ENCODE assay signal across 17 mouse cellular contexts in genomic region chr5:23670880-23671279, GRCm38 (mm10). TPM values are rescaled to one million over a fixed set of nuclear protein-coding genes. Genes with fewer than 3 reads are reported as not detected.
A peak's percentile ranks its signal among the peaks of the same experiment; 100 is the strongest.
DNase-seq lines count a peak whose midpoint lies in the region; ATAC-seq and TF ChIP-seq lines count a peak whose summit lies in the region.
"Had no signal": no experiment of that assay in that cellular context is flagged by ENCODE, and none has a peak within 500 bp of the region (broad histone marks: within the 10 kb centered on the region; RNA-seq: fewer than 3 reads in every experiment).

No protein-coding gene starts in this region.

- no peaks in the 10 kb centered on the region for H3K9me3 ChIP-seq in intestine, postnatal 0 days (ENCODE audit: control insufficient read depth)
- H3K9me3 ChIP-seq in intestine, embryonic 15.5 days: no peaks in the 10 kb centered on the region
- no peaks in the 10 kb centered on the region for H3K9me3 ChIP-seq in G1E (replicated peaks)
- H3K9me3 ChIP-seq: embryonic facial prominence, embryonic 12.5 days had no signal

- peak; percentile 36 for TF ChIP-seq CTCF in intestine, postnatal 0 days (IDR thresholded peaks at IDR 0.05; ENCODE audit: low read depth)
- 0 out of 2 replicates have a peak, but pooled peaks have one; percentile 11 for TF ChIP-seq CTCF in G1E (IDR thresholded peaks at IDR 0.05; ENCODE audit: low read depth, low read length)

- 91% methylated on average over 4 of the region's 4 CpGs for WGBS in intestine, postnatal 0 days
- WGBS in intestine, embryonic 15.5 days: 91% methylated on average over 4 of the region's 4 CpGs

- no peaks in the 10 kb centered on the region for H3K27me3 ChIP-seq in intestine, postnatal 0 days (replicated peaks; ENCODE audit: control insufficient read depth, insufficient read depth, low read length)
- no peaks in the 10 kb centered on the region for H3K27me3 ChIP-seq in intestine, embryonic 15.5 days (replicated peaks)
- peaks cover 11% of the 10 kb centered on the region; the same call in 1 of the 2 replicates for H3K27me3 ChIP-seq in G1E (ENCODE audit: insufficient read depth, low read length)
- H3K27me3 ChIP-seq: CH12.LX; embryonic facial prominence, embryonic 12.5 days had no signal

- H3K9ac ChIP-seq in intestine, postnatal 0 days (ENCODE audit: low read depth, low read length): no peak overlapping the region
- H3K9ac ChIP-seq in intestine, embryonic 15.5 days: no peak overlapping the region
- H3K9ac ChIP-seq: embryonic facial prominence, embryonic 12.5 days had no signal

- peak; percentile 10 for DNase-seq in lung, postnatal 36 days
- no peak for DNase-seq in lung, postnatal 4 days
- DNase-seq in G1E (ENCODE audit: low spot score): no peak
- peak; percentile 37 for DNase-seq in induced T-regulatory cell, adult 2 months (ENCODE audit: low read depth)
- no peak for DNase-seq in ovary, postnatal 36 days (ENCODE audit: low spot score)
- no peak for DNase-seq in left cerebral cortex, adult 8-10 months (ENCODE audit: low spot score in 2 of 2)
- DNase-seq: cerebellum, adult 11 months; heart, postnatal 14 days; liver; spleen, adult 18-20 months had no signal

- ATAC-seq in intestine, postnatal 0 days: no peak
- no peak for ATAC-seq in intestine, embryonic 15.5 days
- ATAC-seq in G1E (ENCODE audit: extremely low read depth, insufficient number of reproducible peaks, low FRiP score, poor library complexity, severe bottlenecking): no peak
- ATAC-seq: activated CD4-positive, CD25-positive, alpha-beta regulatory T cell, adult 4 months; midbrain, embryonic 16.5 days had no signal

- H3K36me3 ChIP-seq in intestine, postnatal 0 days (ENCODE audit: control insufficient read depth, insufficient read depth): no peaks in the 10 kb centered on the region
- no peaks in the 10 kb centered on the region for H3K36me3 ChIP-seq in intestine, embryonic 15.5 days
- peaks cover 3% of the 10 kb centered on the region for H3K36me3 ChIP-seq in G1E (replicated peaks)
- H3K36me3 ChIP-seq: embryonic facial prominence, embryonic 12.5 days had no signal

- H3K4me1 ChIP-seq in intestine, postnatal 0 days (replicated peaks; ENCODE audit: control insufficient read depth, insufficient read depth, low read length): no peaks in the 10 kb centered on the region
- peaks cover 3% of the 10 kb centered on the region; the same call in 1 of the 2 replicates for H3K4me1 ChIP-seq in intestine, embryonic 15.5 days (replicated peaks)
- peaks cover 9% of the 10 kb centered on the region for H3K4me1 ChIP-seq in G1E (ENCODE audit: insufficient read depth, low read depth, low read length)

- H3K4me3 ChIP-seq in intestine, postnatal 0 days (ENCODE audit: low read depth, low read length): no peak overlapping the region
- no peak overlapping the region for H3K4me3 ChIP-seq in intestine, embryonic 15.5 days (replicated peaks)
- no peak overlapping the region for H3K4me3 ChIP-seq in G1E (ENCODE audit: low read depth, low read length)
- H3K4me3 ChIP-seq: embryonic facial prominence, embryonic 12.5 days had no signal

- H3K4me2 ChIP-seq in intestine, postnatal 0 days (replicated peaks; ENCODE audit: low read depth): no peak overlapping the region
- no peak overlapping the region for H3K4me2 ChIP-seq in intestine, embryonic 15.5 days (replicated peaks)
- H3K4me2 ChIP-seq: embryonic facial prominence, embryonic 12.5 days had no signal

- H3K27ac ChIP-seq in intestine, postnatal 0 days (ENCODE audit: low read depth, low read length): no peak overlapping the region
- no peak overlapping the region for H3K27ac ChIP-seq in intestine, embryonic 15.5 days
- H3K27ac ChIP-seq: embryonic facial prominence, embryonic 12.5 days; macrophage had no signal

RNA-seq across cellular contexts. Expression of gene Srpk2, which starts 13.5 kb away (rescaled TPM):
- polyA plus RNA-seq in intestine, postnatal 0 days (2015; fragmentation: Nextera tagmentation; extraction: Ambion mirVana): 21.3 and 28.5 TPM in 2 replicates
- polyA plus RNA-seq in intestine, embryonic 15.5 days (2015; fragmentation: Nextera tagmentation; extraction: Ambion mirVana): 33.1 and 36.2 TPM in 2 replicates
- 63.5 and 65.6 TPM in 2 replicates for total RNA-seq in G1E (2014; fragmentation: Nextera tagmentation)
- total RNA-seq in G1E (2017): 65.8 and 76.4 TPM in 2 replicates
- polyA plus RNA-seq in G1E (2012): 10.1 and 11.1 TPM in 2 replicates
- total RNA-seq in left cerebral cortex, adult 8-10 months (2022): 100 to 1,000 TPM; 175 to 211 (median 194) TPM

Comparison
In these comparisons a context has a peak if more than half of its experiments do, and no peak if none do; other contexts are left out.
1. DNase-seq: peak in lung, postnatal 36 days (single experiment) and induced T-regulatory cell, adult 2 months (single experiment); none in lung, postnatal 4 days (0 of 2), G1E (single experiment), ovary, postnatal 36 days (single experiment) and left cerebral cortex, adult 8-10 months (0 of 2).